Mouse (Mus musculus) intestine, postnatal 0 days (tissue): Measurements from ENCODE around the gene Fbxl16. TPM values are rescaled to one million over a fixed set of nuclear protein-coding genes. Genes with fewer than 3 reads are reported as not detected.

Experiments used
- ATAC-seq: fragments of 200-750 bp; cut with Nextera tagmentation; 2 replicates; pipeline ENCODE4 v1.8.0; 2017; ENCODE audit warnings: mild to moderate bottlenecking, moderate TSS enrichment, moderate library complexity
- H3K27ac ChIP-seq: fragments of 300-500 bp; sonication (generic); 2 replicates; pipeline ENCODE4 v1.5.1; 2014; ENCODE audit warnings: mild to moderate bottlenecking, low read depth, low read length, moderate library complexity
- H3K27me3 ChIP-seq: fragments of 300-500 bp; sonication (generic); replicated peaks from 2 replicates; pipeline ENCODE4 v1.6.1; 2014; ENCODE audit warnings: low read length, mixed read lengths; ENCODE audit not compliant: control insufficient read depth, insufficient read depth
- H3K36me3 ChIP-seq: fragments of 300-500 bp; sonication (generic); 2 replicates; pipeline ENCODE4 v1.6.1; 2014; ENCODE audit warnings: mild to moderate bottlenecking, moderate library complexity; ENCODE audit not compliant: control insufficient read depth, insufficient read depth
- H3K4me1 ChIP-seq: fragments of 300-500 bp; sonication (generic); replicated peaks from 2 replicates; pipeline ENCODE4 v1.6.1; 2014; ENCODE audit warnings: antibody characterized with exemption, low read length, mixed read lengths; ENCODE audit not compliant: control insufficient read depth, insufficient read depth
- H3K4me2 ChIP-seq: fragments of 300-500 bp; sonication (generic); replicated peaks from 2 replicates; pipeline ENCODE4 v1.6.1; 2014; ENCODE audit warnings: low read depth, mild to moderate bottlenecking, moderate library complexity
- H3K4me3 ChIP-seq: fragments of 300-500 bp; sonication (generic); 2 replicates; pipeline ENCODE4 v1.5.1; 2014; ENCODE audit warnings: low read depth, low read length
- H3K9ac ChIP-seq: fragments of 300-500 bp; sonication (generic); 2 replicates; pipeline ENCODE4 v1.6.1; 2014; ENCODE audit warnings: mild to moderate bottlenecking, low read depth, low read length
- H3K9me3 ChIP-seq: fragments of 300-500 bp; sonication (generic); 2 replicates; pipeline ENCODE4 v1.6.1; 2016; ENCODE audit warnings: mixed run types; ENCODE audit not compliant: control insufficient read depth
- CTCF ChIP-seq: sonication (generic); IDR thresholded peaks from 2 replicates; pipeline ENCODE4 v1.5.1; 2016; ENCODE audit warnings: low read depth, mild to moderate bottlenecking, control low read depth, antibody characterized with exemption, moderate library complexity
- WGBS: fragments of 180-500 bp; shearing (Covaris S2); extraction: QIAGEN DNeasy Blood & Tissue Kit; methylation state at CpG from one replicate; pipeline ENCODE4 v1.1.7; 2014; 5-methylcytosine and 5-hydroxymethylcytosine counted together
- polyA plus RNA-seq: library from polyadenylated mRNA; unstranded; fragments of >200 nt; fragmentation: Nextera tagmentation; extraction: Ambion mirVana; gene quantifications from 2 replicates; pipeline ENCODE4 v1.2.1, GENCODE M21; 2015

The Fbxl16 gene
- polyA plus RNA-seq, 1 experiment from 2014 or later = 1.1 TPM

DNA sequence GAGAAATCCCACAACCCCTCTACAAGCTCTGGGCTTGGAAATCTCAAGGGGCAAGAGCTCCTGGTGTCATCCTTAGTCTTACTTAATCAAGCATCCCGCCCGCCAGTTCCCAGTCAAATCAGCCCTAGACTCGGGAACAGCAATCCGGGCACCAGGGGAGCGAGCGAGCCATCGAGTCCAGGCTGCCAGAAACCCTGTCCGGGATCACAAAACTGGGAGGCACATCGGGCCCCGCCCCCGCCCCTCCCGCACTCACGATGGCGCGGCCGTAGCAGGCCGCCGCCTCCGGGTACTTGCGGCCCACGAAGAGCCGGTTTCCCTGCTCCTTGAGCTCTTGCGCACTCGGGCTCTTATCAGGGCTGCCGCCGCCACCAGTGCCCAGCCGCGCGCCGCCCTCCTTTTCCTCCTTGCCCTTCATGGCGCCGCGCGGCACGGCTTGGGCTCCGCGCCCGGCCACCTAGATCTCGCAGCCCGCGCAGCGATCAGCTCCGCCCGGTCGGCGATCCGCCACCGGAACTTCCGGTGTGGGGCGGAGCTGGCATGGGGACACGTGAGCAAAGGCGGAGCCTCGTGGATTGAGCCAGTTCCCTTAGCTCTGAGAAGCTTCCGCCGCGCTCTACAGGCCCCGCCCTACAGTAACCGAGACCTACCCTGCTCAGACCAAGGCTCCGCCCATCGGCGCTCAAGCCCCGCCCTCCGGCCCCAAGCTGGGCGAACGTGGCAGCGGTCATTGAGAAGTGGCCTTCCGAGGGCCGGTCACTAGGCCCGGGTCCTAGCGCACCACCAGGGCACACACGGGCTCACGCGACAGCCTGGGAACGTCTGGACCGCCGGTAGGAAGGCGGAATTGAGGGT is 23.8 kb downstream of the Fbxl16 start:
- WGBS = under 1% methylated on average over 72 of the region's 77 CpGs
- peak; percentile 87 for ATAC-seq
- Histone ChIP-seq H3K4me3 (peak overlapping the region; percentile 76), H3K4me1 (peaks cover 11% of the 10 kb centered on the region; the same call in 1 of the 2 replicates), H3K4me2 (peak overlapping the region; percentile 93), H3K36me3 (peaks cover 28% of the 10 kb centered on the region), H3K9ac (peak overlapping the region; percentile 78), H3K27ac (peak overlapping the region; percentile 98), H3K27me3 (no peaks in the 10 kb centered on the region), H3K9me3 (no peaks in the 10 kb centered on the region)
- TF ChIP-seq CTCF = 0 out of 2 replicates have a peak, but pooled peaks have one; percentile 14

DNA sequence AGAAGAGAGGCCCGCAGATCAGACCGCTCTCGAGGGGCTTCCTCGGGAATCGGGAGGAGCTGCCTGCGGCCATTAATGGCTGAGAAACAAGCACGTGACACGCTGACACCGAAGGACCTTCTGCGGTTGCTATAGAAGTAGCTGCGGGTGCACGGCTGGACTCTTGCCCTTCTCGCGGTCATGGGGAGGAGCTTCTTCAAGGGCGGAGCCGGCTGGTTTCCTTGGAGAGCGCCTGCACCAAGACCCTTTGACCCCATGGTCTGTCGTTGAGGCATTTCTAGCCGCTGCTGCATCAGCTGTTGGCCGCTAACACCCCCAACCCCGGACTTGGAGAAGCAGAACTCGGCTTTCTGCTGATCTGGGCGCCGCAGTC is 24.4 kb downstream of the Fbxl16 start, which contains the start of gene Stub1:
Gene Stub1, minus strand, starts transcription at position 114 of the 373 bp plus-strand sequence.
- TF ChIP-seq CTCF = 0 out of 2 replicates have a peak, but pooled peaks have one; percentile 7

DNA sequence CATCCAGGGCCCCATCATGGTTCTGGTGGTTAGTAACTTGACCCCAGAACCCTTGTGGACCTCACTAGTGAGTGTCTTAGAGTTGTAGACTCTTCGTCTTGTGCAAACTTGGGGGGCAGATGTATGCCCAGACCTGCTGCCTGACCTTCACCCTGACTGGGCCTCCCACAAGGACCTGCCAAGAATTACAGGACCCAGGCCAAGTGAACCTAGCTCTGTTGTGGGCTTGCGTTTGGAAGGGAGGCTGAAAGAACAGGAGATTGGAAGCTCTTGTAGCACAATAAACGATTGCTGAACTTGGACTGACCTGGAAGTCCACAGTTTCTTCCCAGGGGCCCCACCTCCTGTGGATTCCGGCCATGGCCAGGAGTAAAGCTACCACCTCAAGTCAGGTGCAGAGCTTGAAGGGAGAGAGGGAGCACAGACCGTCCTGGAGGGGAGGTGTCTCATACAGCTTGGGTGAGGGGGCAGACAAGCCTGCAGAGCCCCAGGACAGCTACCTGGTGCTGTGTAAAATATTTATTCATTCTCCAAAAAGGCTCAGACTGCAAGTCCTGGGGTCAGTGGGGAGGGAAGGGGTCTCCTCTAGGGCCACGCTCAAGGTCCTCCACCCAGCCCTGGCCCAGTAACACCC is 25.2 kb downstream of the Fbxl16 start:
- Histone ChIP-seq H3K9ac (peak overlapping the region; percentile 78), H3K4me3 (peak overlapping the region; percentile 76), H3K36me3 (peaks cover 32% of the 10 kb centered on the region), H3K9me3 (no peaks in the 10 kb centered on the region), H3K4me2 (peak overlapping the region; percentile 93), H3K27ac (peak overlapping the region; percentile 98), H3K4me1 (peaks cover 11% of the 10 kb centered on the region; the same call in 1 of the 2 replicates), H3K27me3 (no peaks in the 10 kb centered on the region)
- WGBS = 18% methylated on average over 6 of the region's 6 CpGs
- TF ChIP-seq CTCF = no peak
- ATAC-seq = no peak

More for the DNA sequence above, 24.4 kb downstream of the Fbxl16 start, which contains the start of gene Stub1:
- H3K4me3 ChIP-seq = peak within 1 kb of the TSS; percentile 76
- H3K36me3 ChIP-seq = peaks cover 32% of the 10 kb centered on the region
- H3K9ac ChIP-seq = peak within 1 kb of the TSS; percentile 78
- peak within 1 kb of the TSS; percentile 93 for H3K4me2 ChIP-seq
- no peaks in the 10 kb centered on the region for H3K9me3 ChIP-seq
- H3K27ac ChIP-seq = peak within 1 kb of the TSS; percentile 98
- peaks cover 11% of the 10 kb centered on the region; the same call in 1 of the 2 replicates for H3K4me1 ChIP-seq
- peak; percentile 78 for ATAC-seq
- WGBS = under 1% methylated on average over 24 of the region's 24 CpGs
- no peaks in the 10 kb centered on the region for H3K27me3 ChIP-seq

DNA sequence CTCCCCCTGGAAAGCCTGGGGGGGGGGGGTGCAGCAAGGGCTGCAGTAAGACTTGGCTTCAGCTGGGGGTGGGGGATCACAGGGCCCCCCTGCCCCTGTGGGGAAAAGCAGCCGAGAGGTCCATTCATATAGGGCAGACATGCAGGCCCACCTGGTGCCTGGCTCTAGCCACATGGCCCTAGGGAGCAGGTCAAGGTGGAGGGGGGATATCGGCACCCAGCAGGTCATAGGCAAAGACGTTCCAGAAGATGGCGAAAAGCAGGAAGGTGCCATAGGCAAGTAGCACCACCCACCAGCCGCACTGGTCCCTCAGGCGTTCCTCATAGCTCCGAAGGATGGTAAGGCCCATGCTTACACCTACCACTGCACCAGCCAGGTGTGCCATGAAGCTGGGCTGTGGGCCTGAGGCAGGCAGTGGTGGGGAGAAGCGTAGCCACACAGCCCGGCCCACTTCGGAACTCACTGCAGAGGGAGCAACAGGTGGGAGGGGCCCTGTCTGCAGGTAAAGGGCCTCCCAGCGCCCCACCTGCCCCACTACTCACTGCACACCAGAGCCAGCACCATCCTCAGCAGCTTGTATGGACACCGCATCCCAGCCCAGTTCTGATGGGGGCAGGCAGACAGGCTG is 25.8 kb downstream of the Fbxl16 start:
- H3K4me3 ChIP-seq = peak overlapping the region; percentile 76
- no peak for ATAC-seq
- H3K9ac ChIP-seq = peak overlapping the region; percentile 78; the same call in 1 of the 2 replicates
- H3K4me2 ChIP-seq = peak overlapping the region; percentile 93
- H3K4me1 ChIP-seq = peaks cover 11% of the 10 kb centered on the region; the same call in 1 of the 2 replicates
- H3K36me3 ChIP-seq = peaks cover 38% of the 10 kb centered on the region
- H3K27me3 ChIP-seq = no peaks in the 10 kb centered on the region
- peak overlapping the region; percentile 98; the same call in 1 of the 2 replicates for H3K27ac ChIP-seq
- no peaks in the 10 kb centered on the region for H3K9me3 ChIP-seq
- whole genome bisulfite sequencing = 62% methylated on average over 12 of the region's 12 CpGs
- no peak for TF ChIP-seq CTCF

DNA sequence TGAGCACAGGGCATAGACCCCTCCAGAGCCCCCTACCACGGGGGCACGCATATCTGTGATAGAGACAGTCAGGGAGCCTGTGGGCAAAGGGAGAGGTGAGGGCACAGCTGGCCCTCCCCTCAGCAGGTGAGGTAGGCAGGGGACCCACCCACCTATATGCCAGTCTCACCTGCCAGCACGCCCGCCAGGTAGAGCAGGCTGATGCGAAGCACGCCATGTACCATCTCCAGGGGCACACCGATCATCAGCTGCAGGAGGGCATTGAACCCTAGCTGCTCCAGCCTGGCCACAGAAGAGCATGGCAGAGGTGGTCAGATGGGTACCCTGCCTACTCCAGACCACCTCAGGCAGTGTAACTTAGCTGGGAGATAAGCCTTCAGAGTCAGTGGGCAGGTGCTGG is 26.4 kb downstream of the Fbxl16 start:
- no peak for TF ChIP-seq CTCF
- WGBS = 89% methylated on average over 7 of the region's 7 CpGs
- H3K27ac ChIP-seq = no peak overlapping the region

More for the DNA sequence above, 26.4 kb downstream of the Fbxl16 start:
- Histone ChIP-seq H3K36me3 (peaks cover 41% of the 10 kb centered on the region), H3K27me3 (no peaks in the 10 kb centered on the region), H3K9me3 (no peaks in the 10 kb centered on the region), H3K4me1 (peaks cover 11% of the 10 kb centered on the region; the same call in 1 of the 2 replicates), H3K4me2 (peak overlapping the region; percentile 93), H3K4me3 (no peak overlapping the region), H3K9ac (no peak overlapping the region)
- ATAC-seq = no peak
